Comparison of ENCODE assay signal across 32 mouse cellular contexts in the genomic region with DNA sequence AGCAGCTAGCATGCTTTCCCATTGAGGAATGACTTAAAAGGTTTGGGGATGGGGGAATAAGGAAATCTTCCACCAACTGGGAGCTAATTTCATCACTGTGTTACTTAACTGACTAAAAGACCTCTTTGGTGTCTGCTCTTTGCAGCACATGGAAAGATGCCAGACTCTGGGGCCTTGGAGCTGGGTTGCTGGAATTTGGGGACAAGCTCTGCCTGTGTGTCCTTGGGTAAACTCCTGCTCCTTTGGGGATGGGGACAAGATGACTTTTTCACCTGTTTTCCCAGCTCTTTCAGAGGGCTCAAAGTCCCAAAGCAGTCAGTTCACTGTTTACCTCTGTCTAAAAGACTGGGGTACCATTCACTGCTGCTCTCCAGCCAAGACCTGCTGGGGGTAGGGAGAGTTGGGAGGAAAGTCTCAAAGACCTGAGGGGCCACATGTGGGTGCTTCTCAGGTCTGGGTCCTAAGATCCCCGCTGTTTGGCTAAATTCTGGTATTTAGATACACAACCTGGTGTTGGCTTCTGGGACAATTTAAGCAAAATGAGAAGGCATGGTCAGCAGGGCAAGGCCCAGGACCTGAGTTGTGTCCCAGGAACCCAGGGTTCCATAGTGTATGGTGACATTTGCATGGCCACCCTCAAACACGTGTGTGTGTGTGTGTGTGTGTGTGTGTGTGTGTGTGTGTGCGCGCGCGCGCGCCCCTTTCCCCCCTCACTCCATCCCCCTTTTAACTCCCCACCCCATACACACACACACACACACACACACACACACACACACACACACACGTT. TPM values are rescaled to one million over a fixed set of nuclear protein-coding genes. Genes with fewer than 3 reads are reported as not detected.
DNase-seq lines count a peak whose midpoint lies in the region; ATAC-seq lines count a peak whose summit lies in the region.
"Had no signal": no experiment of that assay in that cellular context is flagged by ENCODE, and none has a peak within 500 bp of the region (broad histone marks: within the 10 kb centered on the region; RNA-seq: fewer than 3 reads in every experiment).

No protein-coding gene starts in this region.

- H3K36me3 ChIP-seq in forebrain, embryonic 10.5 days (replicated peaks) = no peaks in the 10 kb centered on the region
- no peaks in the 10 kb centered on the region for H3K36me3 ChIP-seq in forebrain, embryonic 11.5 days (ENCODE audit: control insufficient read depth, insufficient read depth, low read length)
- H3K36me3 ChIP-seq in heart, embryonic 14.5 days (ENCODE audit: control insufficient read depth, insufficient read depth, low read length) = peaks cover 70% of the 10 kb centered on the region
- no peaks in the 10 kb centered on the region for H3K36me3 ChIP-seq in embryonic facial prominence, embryonic 10.5 days (replicated peaks)
- H3K36me3 ChIP-seq: embryonic facial prominence, embryonic 15.5 days; hindbrain, embryonic 10.5 days; kidney, embryonic 15.5 days; limb, embryonic 12.5 days; neural tube, embryonic 15.5 days had no signal

- no peak for ATAC-seq in forebrain, embryonic 11.5 days (replicated peaks; ENCODE audit: low FRiP score)
- no peak for ATAC-seq in heart, embryonic 14.5 days (ENCODE audit: insufficient number of reproducible peaks, insufficient read depth, low FRiP score, low read depth)
- ATAC-seq: activated CD4-positive, CD25-positive, alpha-beta regulatory T cell, adult 4 months; forebrain, embryonic 16.5 days; hindbrain, embryonic 16.5 days; intestine, embryonic 16.5 days; liver, postnatal 0 days; lung, postnatal 0 days had no signal

- peaks cover 15% of the 10 kb centered on the region for H3K4me1 ChIP-seq in forebrain, embryonic 10.5 days
- peaks cover 2% of the 10 kb centered on the region; the same call in 1 of the 2 replicates for H3K4me1 ChIP-seq in forebrain, embryonic 11.5 days (replicated peaks; ENCODE audit: control insufficient read depth, insufficient read depth, low read length)
- peaks cover 3 to 6% of the 10 kb centered on the region in 2 experiments; a peak in 3 of 4 replicates for H3K4me1 ChIP-seq in heart, embryonic 14.5 days (ENCODE audit: control insufficient read depth in 2 of 2, insufficient read depth in 2 of 2, low read length in 2 of 2)
- peaks cover 10% of the 10 kb centered on the region for H3K4me1 ChIP-seq in embryonic facial prominence, embryonic 10.5 days

- no peak overlapping the region for H3K9ac ChIP-seq in forebrain, embryonic 11.5 days (ENCODE audit: low read length)
- H3K9ac ChIP-seq in heart, embryonic 14.5 days (ENCODE audit: low read length) = no peak overlapping the region
- H3K9ac ChIP-seq: embryonic facial prominence, embryonic 15.5 days; kidney, embryonic 15.5 days; limb, embryonic 12.5 days; liver, postnatal 0 days; neural tube, embryonic 15.5 days had no signal

- peak; percentile 11 for DNase-seq in forebrain, embryonic 10.5 days (ENCODE audit: extremely low spot score, low spot score)
- DNase-seq in forebrain, embryonic 11.5 days (ENCODE audit: low spot score) = no peak
- DNase-seq in heart, adult 9 months (ENCODE audit: low spot score in 2 of 2) = no peak
- DNase-seq in embryonic facial prominence, embryonic 10.5 days (ENCODE audit: low spot score) = peak; percentile 7
- DNase-seq in heart, postnatal 4 days = peak; percentile 40
- DNase-seq in kidney, adult 8-10 months = no peak
- DNase-seq: B cell, adult 2 months; cerebellum, adult 9-10 months; gastrocnemius, postnatal 36 days; kidney, postnatal 36 days; layer of hippocampus, postnatal 36 days; liver, postnatal 0 days; right cerebral cortex, adult 18-20 months; right cerebral cortex, postnatal 4 days; thymus, postnatal 14 days had no signal

- no peak overlapping the region for H3K4me3 ChIP-seq in forebrain, embryonic 10.5 days
- H3K4me3 ChIP-seq in forebrain, embryonic 11.5 days (ENCODE audit: low read depth, low read length) = no peak overlapping the region
- H3K4me3 ChIP-seq in heart, embryonic 14.5 days (ENCODE audit: control insufficient read depth in 1 of 2, insufficient read depth in 1 of 2, low read depth in 1 of 2, low read length in 2 of 2) = no peak overlapping the region
- H3K4me3 ChIP-seq in embryonic facial prominence, embryonic 10.5 days = no peak overlapping the region
- H3K4me3 ChIP-seq: embryonic facial prominence, embryonic 15.5 days; hindbrain, embryonic 10.5 days; kidney, embryonic 15.5 days; limb, embryonic 12.5 days; neural tube, embryonic 15.5 days had no signal

- no peak overlapping the region for H3K4me2 ChIP-seq in forebrain, embryonic 11.5 days (ENCODE audit: low read depth, low read length, severe bottlenecking)
- peak overlapping the region; percentile 84 for H3K4me2 ChIP-seq in heart, embryonic 14.5 days (ENCODE audit: low read length)
- H3K4me2 ChIP-seq: embryonic facial prominence, embryonic 15.5 days; kidney, embryonic 15.5 days; limb, embryonic 12.5 days; liver, embryonic 11.5 days; neural tube, embryonic 15.5 days had no signal

- H3K27me3 ChIP-seq in forebrain, embryonic 10.5 days (ENCODE audit: poor library complexity, severe bottlenecking) = peaks cover 80% of the 10 kb centered on the region
- peaks cover 62% of the 10 kb centered on the region for H3K27me3 ChIP-seq in forebrain, embryonic 11.5 days (ENCODE audit: control insufficient read depth, insufficient read depth, low read length)
- H3K27me3 ChIP-seq in heart, embryonic 14.5 days (ENCODE audit: control insufficient read depth, insufficient read depth, low read length) = peaks cover 30% of the 10 kb centered on the region
- H3K27me3 ChIP-seq in embryonic facial prominence, embryonic 10.5 days (replicated peaks; ENCODE audit: low read depth, poor library complexity, severe bottlenecking) = peaks cover 81% of the 10 kb centered on the region
- H3K27me3 ChIP-seq: CH12.LX had no signal

- 9% methylated on average over 3 of the region's 9 CpGs for WGBS in forebrain, embryonic 10.5 days
- 28% methylated on average over 5 of the region's 9 CpGs for WGBS in forebrain, embryonic 11.5 days
- WGBS in heart, embryonic 14.5 days = 66% methylated on average over 9 of the region's 9 CpGs
- 30% methylated on average over 9 of the region's 9 CpGs for WGBS in embryonic facial prominence, embryonic 10.5 days

- H3K27ac ChIP-seq in forebrain, embryonic 10.5 days = no peak overlapping the region
- no peak overlapping the region for H3K27ac ChIP-seq in forebrain, embryonic 11.5 days (ENCODE audit: low read depth, low read length)
- H3K27ac ChIP-seq in heart, embryonic 14.5 days (replicated peaks in 1 of 2; ENCODE audit: control insufficient read depth in 1 of 2, insufficient read depth in 1 of 2, low read depth in 2 of 2, low read length in 2 of 2) = peak overlapping the region; percentile 34 to 97; a peak in 3 of 4 replicates
- no peak overlapping the region for H3K27ac ChIP-seq in embryonic facial prominence, embryonic 10.5 days (replicated peaks)
- H3K27ac ChIP-seq: embryonic facial prominence, embryonic 15.5 days; hindbrain, embryonic 10.5 days; kidney, embryonic 15.5 days; limb, embryonic 12.5 days; macrophage; neural tube, embryonic 15.5 days had no signal

- no peaks in the 10 kb centered on the region for H3K9me3 ChIP-seq in forebrain, embryonic 10.5 days
- no peaks in the 10 kb centered on the region for H3K9me3 ChIP-seq in forebrain, embryonic 11.5 days (ENCODE audit: control insufficient read depth, low read length)
- peaks cover 6% of the 10 kb centered on the region for H3K9me3 ChIP-seq in heart, embryonic 14.5 days (ENCODE audit: control insufficient read depth, low read length)
- no peaks in the 10 kb centered on the region for H3K9me3 ChIP-seq in embryonic facial prominence, embryonic 10.5 days
- H3K9me3 ChIP-seq: embryonic facial prominence, embryonic 15.5 days; kidney, embryonic 15.5 days had no signal

RNA-seq across cellular contexts. Expression of a gene that starts 9.6 kb away (rescaled TPM):
- not detected in 2 replicates for polyA plus RNA-seq in forebrain, embryonic 10.5 days (2016; fragmentation: Nextera tagmentation; extraction: Ambion mirVana)
- not detected in 2 replicates for polyA plus RNA-seq in forebrain, embryonic 11.5 days (2014; fragmentation: Nextera tagmentation; extraction: Ambion mirVana)
- polyA plus RNA-seq in heart, embryonic 14.5 days (2014; fragmentation: Nextera tagmentation; extraction: Ambion mirVana) = 172 and 177 TPM in 2 replicates
- 0.48 and 0.75 TPM in 2 replicates for polyA plus RNA-seq in embryonic facial prominence, embryonic 10.5 days (2016; fragmentation: Nextera tagmentation; extraction: Ambion mirVana)
- total RNA-seq in heart, postnatal 4 days (2021) = 100 to 1,000 TPM; 123 to 128 TPM
- total RNA-seq: CH12.LX; gastrocnemius, postnatal 36 days; layer of hippocampus, adult 8-10 months; layer of hippocampus, postnatal 36 days; left cerebral cortex, postnatal 10 days; MEL had no signal
- polyA plus RNA-seq: activated CD4-positive, CD25-positive, alpha-beta regulatory T cell, adult 4 months; forebrain, embryonic 16.5 days; hindbrain, embryonic 10.5 days; hindbrain, embryonic 16.5 days; kidney, embryonic 15.5 days; limb, embryonic 12.5 days; liver, postnatal 0 days; macrophage; neural tube, embryonic 15.5 days had no signal

RNA-seq across cellular contexts. Expression of a gene that starts 54.3 kb away (rescaled TPM):
- polyA plus RNA-seq in forebrain, embryonic 10.5 days (2016; fragmentation: Nextera tagmentation; extraction: Ambion mirVana) = 43.9 and 51.5 TPM in 2 replicates
- 46.1 and 49.7 TPM in 2 replicates for polyA plus RNA-seq in forebrain, embryonic 11.5 days (2014; fragmentation: Nextera tagmentation; extraction: Ambion mirVana)
- 52.9 and 54.9 TPM in 2 replicates for polyA plus RNA-seq in heart, embryonic 14.5 days (2014; fragmentation: Nextera tagmentation; extraction: Ambion mirVana)
- polyA plus RNA-seq in embryonic facial prominence, embryonic 10.5 days (2016; fragmentation: Nextera tagmentation; extraction: Ambion mirVana) = 44.4 and 51.0 TPM in 2 replicates
- total RNA-seq in heart, postnatal 4 days (2021) = 10 to 100 TPM; 41.4 to 43.0 TPM

Comparison
In these comparisons a context has a peak if more than half of its experiments do, and no peak if none do; other contexts are left out.
1. DNase-seq: peak in forebrain, embryonic 10.5 days (single experiment), embryonic facial prominence, embryonic 10.5 days (single experiment) and heart, postnatal 4 days (single experiment); none in forebrain, embryonic 11.5 days (single experiment), heart, adult 9 months (0 of 2) and kidney, adult 8-10 months (0 of 2).
2. H3K27ac ChIP-seq: peak in heart, embryonic 14.5 days (2 of 2); none in forebrain, embryonic 10.5 days (single experiment), forebrain, embryonic 11.5 days (single experiment) and embryonic facial prominence, embryonic 10.5 days (single experiment).
3. RNA of a gene that starts 9.6 kb away (polyA plus RNA-seq): 172 to 177 TPM in heart, embryonic 14.5 days; 0.48 to 0.75 TPM in embryonic facial prominence, embryonic 10.5 days, not detected in forebrain, embryonic 10.5 days and not detected in forebrain, embryonic 11.5 days; every median in the first group is over 10 times any median in the second.